Mouse (Mus musculus) naive thymus-derived CD4-positive, alpha-beta T cell, adult 2 months (primary cell): ENCODE results near the gene Adamts20.

ENCODE experiments used
- DNase-seq: peaks from one replicate; pipeline ENCODE4 v3.0.0-alpha.2; 2011; ENCODE audit warnings: low read depth

Gene Adamts20

GRCm38 (mm10) chr15:94444437-94445136 lies 20.6 kb downstream of the Adamts20 start:
- DNase-seq = peak; percentile 10

GRCm38 (mm10) chr15:94444043-94444436 lies 21.2 kb downstream of the Adamts20 start:
- DNase-seq = no peak

- DNase-seq = no peak
Observed at GRCm38 (mm10) chr15:94443025-94443424, 22.2 kb downstream of the Adamts20 start.

- DNase-seq = no peak
Observed at GRCm38 (mm10) chr15:94435532-94435931, 29.7 kb downstream of the Adamts20 start.

- no peak for DNase-seq
Observed at GRCm38 (mm10) chr15:94430681-94431405, 34.4 kb downstream of the Adamts20 start.

- DNase-seq = no peak
Observed at GRCm38 (mm10) chr15:94428726-94429125, 36.5 kb downstream of the Adamts20 start.

GRCm38 (mm10) chr15:94427482-94428214 lies 37.6 kb downstream of the Adamts20 start:
- DNase-seq = no peak

- DNase-seq = no peak
Observed at GRCm38 (mm10) chr15:94420526-94420925, 44.7 kb downstream of the Adamts20 start.

GRCm38 (mm10) chr15:94419167-94419566 lies 46.1 kb downstream of the Adamts20 start:
- no peak for DNase-seq

- DNase-seq = no peak
Observed at GRCm38 (mm10) chr15:94418427-94418826, 46.8 kb downstream of the Adamts20 start.

GRCm38 (mm10) chr15:94417216-94418155 lies 47.7 kb downstream of the Adamts20 start:
- no peak for DNase-seq

- DNase-seq = no peak
Observed at GRCm38 (mm10) chr15:94409832-94410231, 55.4 kb downstream of the Adamts20 start.

- no peak for DNase-seq
Observed at GRCm38 (mm10) chr15:94406364-94406763, 58.9 kb downstream of the Adamts20 start.

GRCm38 (mm10) chr15:94404071-94404545 lies 61.1 kb downstream of the Adamts20 start:
- DNase-seq = no peak

GRCm38 (mm10) chr15:94403461-94404070 lies 61.7 kb downstream of the Adamts20 start:
- no peak for DNase-seq

- no peak for DNase-seq
Observed at GRCm38 (mm10) chr15:94403018-94403417, 62.2 kb downstream of the Adamts20 start.

GRCm38 (mm10) chr15:94392737-94393136 lies 72.5 kb downstream of the Adamts20 start:
- no peak for DNase-seq

GRCm38 (mm10) chr15:94390127-94390526 lies 75.1 kb downstream of the Adamts20 start:
- peak; percentile 22 for DNase-seq

- DNase-seq = peak; percentile 48
Observed at GRCm38 (mm10) chr15:94379425-94379824, 85.8 kb downstream of the Adamts20 start.

- DNase-seq = peak; percentile 7
Observed at GRCm38 (mm10) chr15:94372548-94372947, 92.7 kb downstream of the Adamts20 start.

GRCm38 (mm10) chr15:94349052-94349451 lies 116.2 kb downstream of the Adamts20 start:
- DNase-seq = no peak
